Mouse (Mus musculus) urinary bladder, postnatal 4 days (tissue): ENCODE results near the gene Arpp21.

ENCODE experiments used
- DNase-seq, 2 experiments: peaks; one replicate each; pipeline ENCODE4 v3.0.0; 2021 to 2022; ENCODE audit warnings: low spot score in 2 of 2

Arpp21 gene

DNA sequence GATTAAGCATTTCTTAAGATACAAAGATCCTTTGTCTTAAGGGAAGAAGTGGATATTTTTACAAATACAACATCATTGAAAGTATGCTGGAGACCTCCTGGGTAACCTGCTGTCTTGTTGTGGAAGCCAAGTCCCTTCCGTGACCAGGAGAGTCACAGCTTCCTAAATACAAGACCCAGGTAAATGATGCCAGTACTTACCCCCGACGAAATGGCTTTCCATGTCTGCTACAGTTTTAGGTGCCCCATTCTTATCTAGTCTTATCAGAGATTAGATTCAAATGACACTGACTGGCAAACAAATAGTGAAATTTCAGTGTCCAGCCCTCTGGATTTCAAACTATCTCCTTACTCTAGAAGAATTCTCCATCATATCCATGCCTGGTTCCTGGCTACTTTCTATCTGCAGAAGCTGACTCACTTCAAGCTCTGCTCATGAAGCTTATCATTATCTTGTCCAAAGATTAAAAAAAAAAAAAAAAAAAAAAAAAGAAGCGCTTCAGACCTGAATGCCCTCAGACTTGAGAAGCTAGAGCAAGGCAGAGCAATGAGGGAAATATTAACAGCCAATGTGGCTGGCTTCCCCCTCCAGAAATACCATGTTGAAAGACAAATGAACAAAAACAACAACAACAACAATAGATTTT, 4.9 kb downstream of the Arpp21 start:
- no peak for DNase-seq

GRCm38 (mm10) chr9:112228470-112228869, 7.3 kb downstream of the Arpp21 start:
- DNase-seq, result no peak

- DNase-seq, result no peak
Measured at GRCm38 (mm10) chr9:112227174-112227573, 8.6 kb downstream of the Arpp21 start.

DNA sequence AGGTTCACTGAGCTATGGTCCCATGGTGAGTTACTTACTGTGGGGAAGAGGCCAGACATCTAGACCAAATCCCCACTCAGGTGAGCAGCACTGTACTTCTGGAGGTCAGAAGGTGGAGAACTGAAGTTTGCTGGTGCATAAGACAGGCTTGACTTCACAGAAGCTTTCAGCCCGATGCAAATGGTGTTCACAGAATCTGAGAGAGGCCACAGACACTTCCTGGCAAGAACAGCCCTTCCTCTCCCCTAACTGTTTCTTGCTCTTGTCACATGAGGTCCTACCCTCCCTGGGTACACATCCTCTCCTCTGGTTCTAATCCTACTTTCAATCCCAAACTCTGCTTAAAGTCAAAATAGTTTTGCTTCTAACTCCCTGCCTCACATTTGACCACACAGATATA, 9.2 kb downstream of the Arpp21 start:
- DNase-seq, result no peak

DNA sequence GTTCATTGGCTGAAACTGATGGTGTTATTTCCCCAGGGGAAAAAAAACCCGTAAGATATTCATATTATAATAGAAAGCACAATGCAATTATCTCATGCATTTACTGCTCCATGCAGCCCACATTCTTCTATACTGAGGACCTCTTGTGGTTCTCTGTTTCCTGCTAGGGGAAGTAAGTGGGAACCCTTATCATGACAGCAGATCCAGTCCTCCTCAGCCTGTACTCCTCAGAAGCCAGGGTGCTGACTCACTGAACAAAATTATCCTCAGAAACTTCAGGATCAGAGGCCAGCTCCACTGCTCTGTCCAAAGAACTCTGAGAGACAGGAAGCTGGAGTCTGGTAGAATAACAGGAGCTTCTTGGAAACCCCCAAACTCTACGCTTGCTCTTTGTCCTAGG, 10.7 kb downstream of the Arpp21 start:
- DNase-seq, result no peak

DNA sequence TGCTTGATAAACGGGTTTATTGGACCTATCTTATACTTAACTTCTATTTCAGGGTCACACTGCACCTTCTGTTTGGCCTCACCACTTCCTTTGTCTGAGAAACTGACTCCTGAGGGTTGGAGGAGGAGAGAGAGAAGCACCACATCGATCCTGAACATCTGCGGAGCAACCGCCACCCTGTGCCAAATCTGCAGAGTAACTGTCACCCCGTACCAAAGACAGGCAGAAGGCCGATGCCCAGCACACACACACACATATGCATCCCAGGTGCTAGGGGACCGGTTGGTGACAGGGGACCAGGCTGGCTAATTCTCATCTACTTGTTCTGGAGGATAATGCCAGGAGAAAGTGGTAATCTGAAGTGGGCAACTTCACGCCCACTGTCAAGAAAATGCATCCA, 16.4 kb downstream of the Arpp21 start:
- DNase-seq, result no peak

GRCm38 (mm10) chr9:112218237-112218636, 17.5 kb downstream of the Arpp21 start:
- no peak for DNase-seq

DNA sequence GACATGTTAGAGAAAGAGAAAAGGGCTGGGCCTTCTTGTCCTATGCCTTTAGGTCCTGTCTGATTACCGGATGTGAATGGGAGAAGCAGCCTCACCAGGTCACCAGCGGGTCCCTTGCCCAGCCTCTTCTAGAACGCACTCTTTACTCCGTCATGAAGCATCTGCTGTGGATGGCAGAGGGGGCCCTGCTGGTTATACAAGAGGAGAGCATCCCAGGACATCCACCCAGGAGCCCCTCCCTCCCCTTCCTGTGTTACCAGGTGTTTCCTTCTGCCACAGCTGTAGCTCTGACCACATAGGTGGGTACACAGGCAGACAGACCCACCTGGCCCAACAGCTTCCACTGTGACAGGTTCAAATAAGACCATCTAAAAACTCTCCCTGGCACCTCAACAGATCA, 18.6 kb downstream of the Arpp21 start:
- no peak for DNase-seq

GRCm38 (mm10) chr9:112215030-112215806, 20.5 kb downstream of the Arpp21 start:
- no peak for DNase-seq

GRCm38 (mm10) chr9:112213411-112214255, 22.1 kb downstream of the Arpp21 start:
- DNase-seq, result no peak

DNA sequence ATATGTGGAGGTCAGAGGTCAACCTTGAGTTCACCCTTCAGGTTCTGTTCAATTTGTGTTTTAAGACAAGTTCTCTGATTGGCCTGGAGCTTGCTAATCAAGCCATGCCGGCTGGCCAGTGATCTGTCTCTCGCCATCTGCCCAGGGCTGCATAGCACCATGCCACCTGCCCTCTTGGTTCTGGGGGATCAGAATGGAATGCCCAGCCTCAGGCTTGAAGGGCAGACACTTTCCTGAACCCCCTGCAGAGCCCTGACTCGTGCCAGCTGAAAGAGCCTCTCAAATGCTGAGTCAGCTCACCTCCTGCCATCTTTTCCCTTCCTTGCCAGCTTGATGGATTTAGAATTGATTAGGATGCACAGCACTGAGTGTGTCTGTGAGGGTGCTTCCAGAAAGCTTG, 25.9 kb downstream of the Arpp21 start:
- DNase-seq, result no peak

DNA sequence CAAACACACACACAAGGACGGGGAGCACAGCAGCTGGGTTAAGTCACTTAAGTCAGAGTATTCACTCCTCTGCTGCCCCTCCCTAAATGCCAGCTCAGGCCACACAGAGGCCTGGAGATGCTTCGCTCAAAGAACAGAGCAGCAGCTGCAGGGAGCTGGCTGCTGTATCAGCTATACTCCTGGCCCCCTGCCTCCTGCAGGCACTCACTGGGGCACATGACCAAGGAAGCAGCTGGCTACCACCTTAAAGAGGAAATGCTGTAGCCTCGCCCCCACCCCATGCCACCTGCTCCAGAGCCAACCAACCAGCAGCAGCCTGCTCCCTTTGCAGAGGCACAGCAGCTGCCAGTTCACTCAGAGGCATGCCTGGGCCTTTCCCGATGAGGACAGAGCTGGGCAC, 28.0 kb downstream of the Arpp21 start:
- DNase-seq, result peak in 1 of 2 experiments; percentile 44

- DNase-seq, result no peak
Measured at GRCm38 (mm10) chr9:112198296-112198695, 37.4 kb downstream of the Arpp21 start.

DNA sequence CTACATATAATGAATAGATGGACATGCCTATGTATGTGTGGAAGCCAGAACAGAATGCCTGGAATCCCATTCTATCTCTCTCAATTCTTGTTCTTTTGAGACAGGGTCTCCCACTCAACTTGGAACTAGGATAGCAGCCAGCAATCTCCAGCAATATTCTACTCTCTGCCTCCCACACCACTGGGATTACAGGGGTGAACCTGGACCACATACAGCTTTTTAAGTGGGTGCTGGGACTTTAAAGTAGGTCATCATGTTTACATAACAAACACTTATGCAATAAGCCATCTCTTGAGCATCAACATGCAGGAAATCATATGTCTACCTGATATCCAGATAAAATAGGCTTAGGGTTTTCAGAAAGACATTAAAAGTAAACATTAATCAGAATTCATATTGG, 41.7 kb downstream of the Arpp21 start:
- DNase-seq, result no peak

GRCm38 (mm10) chr9:112189394-112189793, 46.3 kb downstream of the Arpp21 start:
- DNase-seq, result no peak

DNA sequence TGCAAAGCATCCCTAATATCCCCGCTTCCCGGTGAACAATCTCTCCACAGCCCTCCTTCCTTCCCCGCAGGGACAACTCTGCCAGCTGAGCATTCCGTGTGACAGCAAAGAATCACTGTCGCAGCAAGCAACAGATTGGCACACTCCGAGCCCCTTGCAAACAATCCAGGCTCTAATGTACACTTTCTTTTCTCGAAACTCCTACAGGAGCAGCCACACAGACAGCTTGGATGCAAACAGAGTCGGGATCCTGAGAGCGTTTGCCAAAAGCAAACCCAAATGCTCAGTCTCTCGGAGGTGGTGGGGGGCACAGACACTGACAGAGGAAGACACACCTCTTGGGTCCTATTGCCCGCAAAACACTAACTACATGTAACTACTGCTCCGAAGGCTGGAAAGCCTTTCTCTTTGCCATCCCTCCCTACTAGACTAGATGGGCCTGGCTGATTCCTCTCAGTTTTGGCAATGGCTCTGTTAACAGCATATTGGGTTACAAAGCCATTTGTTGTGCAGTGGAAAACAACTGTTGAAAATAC, 47.3 kb downstream of the Arpp21 start:
- no peak for DNase-seq

- no peak for DNase-seq
Measured at GRCm38 (mm10) chr9:112187667-112188066, 48.1 kb downstream of the Arpp21 start.

DNA sequence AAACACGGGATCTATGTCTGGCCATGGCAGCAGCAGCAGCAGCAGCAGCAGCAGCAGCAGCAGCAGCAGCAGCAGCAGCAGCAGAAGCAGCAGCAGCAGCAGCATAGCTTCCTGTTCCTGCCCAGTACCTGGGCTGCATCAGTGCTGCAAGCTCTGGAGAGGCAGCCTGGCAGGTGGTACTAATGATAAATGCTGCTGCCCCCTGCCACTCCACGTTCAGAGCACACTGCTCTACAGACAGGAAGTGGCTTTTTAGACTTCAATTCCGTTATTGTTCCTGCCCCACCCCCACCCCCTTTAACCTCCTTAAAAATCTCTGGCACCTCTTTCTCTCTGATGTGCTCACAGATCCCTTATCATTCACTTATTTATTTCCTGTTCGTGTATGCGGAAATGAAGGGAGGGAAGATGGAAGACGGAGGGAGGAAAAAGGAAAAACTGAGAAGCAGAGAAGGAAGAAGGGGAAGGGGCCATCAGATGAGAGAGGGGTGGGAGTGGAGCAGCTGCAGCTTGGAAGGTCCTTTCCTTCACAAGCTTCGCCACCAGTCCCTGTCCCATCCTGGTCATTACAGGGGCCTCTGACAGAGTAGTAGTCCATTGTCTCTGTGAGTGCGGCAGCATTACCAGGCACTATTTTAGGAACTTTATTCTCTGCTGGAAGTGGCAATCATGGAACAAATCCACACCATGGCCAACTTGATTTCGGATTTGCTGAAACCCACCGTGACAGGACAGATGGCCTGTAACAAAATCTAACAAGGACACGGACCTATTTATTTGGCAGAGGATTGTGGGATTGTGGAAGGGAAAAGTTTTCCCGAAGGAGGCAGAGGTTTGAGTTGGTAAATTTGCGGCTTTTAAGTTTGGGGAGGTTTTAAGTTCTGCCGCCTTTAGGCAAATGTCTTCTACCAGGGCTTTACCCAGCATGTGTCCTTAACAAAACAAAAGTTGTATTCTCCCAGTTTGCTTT, 49.1 kb downstream of the Arpp21 start:
- no peak for DNase-seq

GRCm38 (mm10) chr9:112185746-112186145, 50.0 kb downstream of the Arpp21 start:
- DNase-seq, result no peak

GRCm38 (mm10) chr9:112182738-112183137, 53.0 kb downstream of the Arpp21 start:
- DNase-seq, result no peak

GRCm38 (mm10) chr9:112180006-112180405, 55.7 kb downstream of the Arpp21 start:
- DNase-seq, result no peak
